Mouse (Mus musculus): ENCODE results near the gene Nnmt. TPM values are rescaled to one million over a fixed set of nuclear protein-coding genes. Genes with fewer than 3 reads are reported as not detected.

Nnmt gene
- polyA plus RNA-seq (2015; fragmentation: Nextera tagmentation; extraction: Ambion mirVana) = 3.5 and 4.4 TPM in 2 replicates

- Histone ChIP-seq H3K27ac (no peak within 1 kb of the TSS), H3K4me2 (no peak within 1 kb of the TSS), H3K9ac (no peak within 1 kb of the TSS), H3K4me1 (peaks cover 7% of the 10 kb centered on the region; the same call in 1 of the 2 replicates), H3K27me3 (no peaks in the 10 kb centered on the region), H3K4me3 (no peak within 1 kb of the TSS), H3K36me3 (no peaks in the 10 kb centered on the region), H3K9me3 (no peaks in the 10 kb centered on the region)
- WGBS = 27% methylated on average over 8 of the region's 8 CpGs
- no peak for ATAC-seq (ENCODE audit: insufficient number of reproducible peaks, insufficient read depth, low FRiP score, low TSS enrichment, low read depth)
Observed at GRCm38 (mm10) chr9:48604939-48605598, at the start of gene Nnmt. Gene Nnmt, minus strand, starts transcription at chr9:48605153.

GRCm38 (mm10) chr9:48654730-48655129, 49.8 kb upstream of the Nnmt start:
- 10% methylated on average over 8 of the region's 8 CpGs for WGBS
- Histone ChIP-seq H3K4me2 (no peak overlapping the region), H3K36me3 (no peaks in the 10 kb centered on the region), H3K27me3 (peaks cover 12% of the 10 kb centered on the region), H3K4me1 (peaks cover 14% of the 10 kb centered on the region), H3K9ac (no peak overlapping the region), H3K27ac (no peak overlapping the region), H3K4me3 (no peak overlapping the region), H3K9me3 (peaks cover 5% of the 10 kb centered on the region)
- ATAC-seq (ENCODE audit: insufficient number of reproducible peaks, insufficient read depth, low FRiP score, low TSS enrichment, low read depth) = no peak

DNA sequence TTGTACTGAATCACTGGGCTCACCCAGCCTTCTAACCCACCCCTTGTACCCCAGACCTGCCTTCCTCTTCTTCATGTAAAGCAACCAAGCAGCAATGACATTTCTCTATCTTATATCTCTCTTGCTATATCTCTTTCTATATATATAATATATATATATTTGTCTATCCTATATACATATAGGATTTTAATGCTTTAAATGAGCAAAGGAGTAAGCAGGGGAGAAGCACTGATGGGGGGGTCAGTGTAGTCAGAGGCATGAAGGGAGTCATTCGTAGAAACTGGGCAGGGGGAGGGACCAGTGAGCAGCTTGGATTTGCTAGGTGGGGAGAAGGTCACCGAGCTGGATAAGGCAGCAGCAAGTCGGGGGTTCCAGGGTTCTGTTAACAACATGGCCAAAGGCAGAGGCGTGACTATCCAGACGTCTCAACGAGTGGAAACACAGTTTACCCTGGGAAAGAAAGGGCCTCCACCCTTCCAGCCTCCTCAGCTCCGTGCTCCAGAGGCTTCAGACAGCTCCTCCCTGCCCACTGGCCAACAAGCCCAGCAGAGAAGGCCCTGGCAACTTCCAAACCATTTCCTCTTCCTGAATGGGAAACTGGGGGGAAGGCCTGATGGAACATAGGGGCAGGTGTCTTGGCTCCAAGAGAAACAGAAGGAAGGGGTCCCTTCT, 48.6 kb upstream of the Nnmt start:
- H3K4me1 ChIP-seq = peaks cover 25% of the 10 kb centered on the region
- peaks cover 21% of the 10 kb centered on the region for H3K27me3 ChIP-seq
- H3K4me3 ChIP-seq = no peak overlapping the region

GRCm38 (mm10) chr9:48652026-48652425, 47.1 kb upstream of the Nnmt start:
- WGBS = 40% methylated on average over 4 of the region's 4 CpGs
- H3K27me3 ChIP-seq = peaks cover 36% of the 10 kb centered on the region

More for the DNA sequence above, 48.6 kb upstream of the Nnmt start:
- Histone ChIP-seq H3K4me2 (no peak overlapping the region), H3K27ac (no peak overlapping the region), H3K9ac (no peak overlapping the region), H3K9me3 (no peaks in the 10 kb centered on the region), H3K36me3 (no peaks in the 10 kb centered on the region)
- ATAC-seq (ENCODE audit: insufficient number of reproducible peaks, insufficient read depth, low FRiP score, low TSS enrichment, low read depth) = no peak
- 49% methylated on average over 7 of the region's 7 CpGs for WGBS

GRCm38 (mm10) chr9:48650846-48651245, 45.9 kb upstream of the Nnmt start:
- Histone ChIP-seq H3K27ac (no peak overlapping the region), H3K4me1 (peaks cover 30% of the 10 kb centered on the region), H3K36me3 (no peaks in the 10 kb centered on the region), H3K4me2 (no peak overlapping the region), H3K27me3 (peaks cover 42% of the 10 kb centered on the region), H3K4me3 (no peak overlapping the region), H3K9me3 (no peaks in the 10 kb centered on the region), H3K9ac (no peak overlapping the region)
- 79% methylated on average over 2 of the region's 2 CpGs for WGBS
- no peak for ATAC-seq (ENCODE audit: insufficient number of reproducible peaks, insufficient read depth, low FRiP score, low TSS enrichment, low read depth)

More at GRCm38 (mm10) chr9:48652026-48652425, 47.1 kb upstream of the Nnmt start:
- no peak overlapping the region for H3K4me3 ChIP-seq
- no peak overlapping the region for H3K4me2 ChIP-seq
- H3K9ac ChIP-seq = no peak overlapping the region
- no peak overlapping the region for H3K27ac ChIP-seq
- ATAC-seq (ENCODE audit: insufficient number of reproducible peaks, insufficient read depth, low FRiP score, low TSS enrichment, low read depth) = no peak
- no peaks in the 10 kb centered on the region for H3K36me3 ChIP-seq
- no peaks in the 10 kb centered on the region for H3K9me3 ChIP-seq
- peaks cover 33% of the 10 kb centered on the region for H3K4me1 ChIP-seq

DNA sequence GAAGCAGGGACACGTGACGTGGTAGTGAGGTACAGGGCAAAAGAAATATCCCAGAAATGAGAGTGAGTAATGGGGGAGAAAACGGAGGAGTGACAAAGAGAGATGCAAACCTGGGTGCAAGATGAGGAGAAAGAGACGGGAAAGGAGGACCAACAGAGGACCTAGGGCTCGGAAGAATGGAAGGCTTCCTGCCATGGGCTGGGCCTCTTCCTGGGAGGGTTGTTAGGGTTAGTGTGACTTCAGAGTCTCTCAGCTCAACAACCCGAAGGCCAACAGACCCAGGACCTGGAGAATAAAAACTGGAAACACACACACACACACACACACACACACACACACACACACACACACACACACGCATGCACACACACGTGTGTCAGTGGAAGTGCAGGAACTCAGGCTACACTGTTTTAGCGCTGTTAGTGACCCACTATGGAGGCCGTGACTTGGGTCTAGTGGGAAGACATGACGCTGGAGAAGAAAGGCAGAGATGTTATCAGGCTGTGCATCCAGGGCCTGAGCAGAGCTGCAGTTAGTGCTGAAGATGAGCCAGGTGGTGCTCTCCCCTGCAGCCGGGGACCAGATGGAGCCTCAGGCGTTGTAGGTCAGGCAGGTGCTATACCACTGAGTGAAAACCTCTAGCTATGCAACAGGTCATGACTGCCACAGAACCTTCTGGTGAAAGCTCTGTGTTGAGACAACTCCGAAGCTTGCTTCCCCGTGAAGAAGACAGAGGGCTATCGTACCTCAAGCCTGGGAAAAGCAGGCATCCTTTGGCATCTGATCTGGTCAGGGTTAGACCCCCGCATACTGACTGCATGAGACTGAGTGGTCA, 45.1 kb upstream of the Nnmt start:
- peak overlapping the region; percentile 60 for H3K4me2 ChIP-seq
- no peaks in the 10 kb centered on the region for H3K9me3 ChIP-seq
- WGBS = 36% methylated on average over 17 of the region's 17 CpGs
- H3K4me3 ChIP-seq = no peak overlapping the region; the same call in 1 of the 2 replicates
- H3K36me3 ChIP-seq = no peaks in the 10 kb centered on the region
- ATAC-seq (ENCODE audit: insufficient number of reproducible peaks, insufficient read depth, low FRiP score, low TSS enrichment, low read depth) = no peak
- no peak overlapping the region for H3K27ac ChIP-seq
- H3K27me3 ChIP-seq = peaks cover 42% of the 10 kb centered on the region
- H3K9ac ChIP-seq = no peak overlapping the region
- peaks cover 28% of the 10 kb centered on the region for H3K4me1 ChIP-seq

- H3K4me1 ChIP-seq = peaks cover 25% of the 10 kb centered on the region
- H3K36me3 ChIP-seq = no peaks in the 10 kb centered on the region
- peaks cover 42% of the 10 kb centered on the region for H3K27me3 ChIP-seq
- peak overlapping the region; percentile 34 for H3K4me3 ChIP-seq
- peaks cover 3% of the 10 kb centered on the region; the same call in 1 of the 2 replicates for H3K9me3 ChIP-seq
- H3K4me2 ChIP-seq = peak overlapping the region; percentile 60
- ATAC-seq (ENCODE audit: insufficient number of reproducible peaks, insufficient read depth, low FRiP score, low TSS enrichment, low read depth) = no peak
- H3K9ac ChIP-seq = peak overlapping the region; percentile 60
- WGBS = 3% methylated on average over 20 of the region's 22 CpGs
- H3K27ac ChIP-seq = no peak overlapping the region
Observed at GRCm38 (mm10) chr9:48649098-48649766, 44.3 kb upstream of the Nnmt start.

GRCm38 (mm10) chr9:48648285-48649097, 43.5 kb upstream of the Nnmt start:
- peaks cover 8% of the 10 kb centered on the region; the same call in 1 of the 2 replicates for H3K9me3 ChIP-seq
- H3K27me3 ChIP-seq = peaks cover 42% of the 10 kb centered on the region
- no peak for ATAC-seq (ENCODE audit: insufficient number of reproducible peaks, insufficient read depth, low FRiP score, low TSS enrichment, low read depth)
- WGBS = 32% methylated on average over 12 of the region's 12 CpGs
- no peaks in the 10 kb centered on the region for H3K36me3 ChIP-seq
- H3K4me3 ChIP-seq = peak overlapping the region; percentile 34; the same call in 1 of the 2 replicates
- H3K4me2 ChIP-seq = peak overlapping the region; percentile 60
- H3K4me1 ChIP-seq = peaks cover 25% of the 10 kb centered on the region
- H3K9ac ChIP-seq = peak overlapping the region; percentile 60
- no peak overlapping the region for H3K27ac ChIP-seq

DNA sequence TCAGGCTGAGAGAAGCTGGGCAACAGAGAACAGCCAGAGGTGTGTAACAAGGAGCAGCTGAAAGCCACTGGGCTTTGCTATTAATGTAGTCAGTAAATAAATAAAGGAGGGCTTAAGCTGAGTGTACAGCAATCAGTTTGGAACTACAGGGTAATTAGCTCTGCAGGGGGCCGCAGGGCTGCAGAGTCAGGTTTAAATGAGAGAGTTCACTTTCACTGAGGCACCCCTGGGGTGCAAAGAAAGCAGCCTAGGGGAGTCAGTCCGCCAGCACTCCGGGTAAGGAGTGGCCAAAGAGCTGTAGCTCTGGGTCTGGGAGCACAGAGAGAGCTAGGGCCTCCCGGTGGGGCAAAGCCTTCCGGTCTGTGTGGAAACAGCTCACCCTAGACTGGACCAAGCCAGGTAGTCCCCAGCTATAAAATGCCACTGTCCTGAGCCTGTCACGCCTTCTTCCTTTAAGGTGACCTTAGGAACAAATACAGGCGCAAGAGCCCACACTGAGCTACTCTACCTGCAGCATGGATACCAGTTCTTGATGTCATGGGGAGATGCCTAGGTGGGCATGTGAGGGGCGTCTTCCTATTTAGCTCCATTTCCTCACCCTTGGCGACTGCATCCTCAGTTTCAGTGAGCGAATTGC, 42.8 kb upstream of the Nnmt start:
- H3K36me3 ChIP-seq = no peaks in the 10 kb centered on the region
- H3K4me1 ChIP-seq = peaks cover 25% of the 10 kb centered on the region
- whole genome bisulfite sequencing = 24% methylated on average over 10 of the region's 10 CpGs
- H3K9me3 ChIP-seq = peaks cover 8% of the 10 kb centered on the region; the same call in 1 of the 2 replicates
- H3K9ac ChIP-seq = no peak overlapping the region
- ATAC-seq (ENCODE audit: insufficient number of reproducible peaks, insufficient read depth, low FRiP score, low TSS enrichment, low read depth) = no peak
- no peak overlapping the region for H3K4me3 ChIP-seq
- H3K4me2 ChIP-seq = no peak overlapping the region
- H3K27me3 ChIP-seq = peaks cover 42% of the 10 kb centered on the region
- H3K27ac ChIP-seq = no peak overlapping the region

All from embryonic facial prominence, embryonic 13.5 days (tissue).